Mouse (Mus musculus) forebrain, postnatal 0 days (tissue): ENCODE results near the gene Selenoi. TPM values are rescaled to one million over a fixed set of nuclear protein-coding genes. Genes with fewer than 3 reads are reported as not detected.
A peak's percentile ranks its signal among the peaks of the same experiment; 100 is the strongest.

Experiments
- ATAC-seq: fragments of 200-750 bp; cut with Nextera tagmentation; 2 replicates; pipeline ENCODE4 v1.8.0; 2017; ENCODE audit warnings: mild to moderate bottlenecking, moderate library complexity
- DNase-seq: peaks from one replicate; pipeline ENCODE4 v3.0.0-alpha.2; 2015
- H3K27ac ChIP-seq: fragments of 300-500 bp; sonication (generic); 2 replicates; pipeline ENCODE4 v1.5.1; 2014; ENCODE audit warnings: low read depth, mild to moderate bottlenecking, antibody characterized with exemption, low read length, moderate library complexity, mixed read lengths
- H3K27me3 ChIP-seq: fragments of 300-500 bp; sonication (generic); 2 replicates; pipeline ENCODE4 v1.6.1; 2014; ENCODE audit warnings: mild to moderate bottlenecking, low read length, mixed read lengths; ENCODE audit not compliant: insufficient read depth
- H3K36me3 ChIP-seq: fragments of 300-500 bp; sonication (generic); 2 replicates; pipeline ENCODE4 v1.6.1; 2014; ENCODE audit warnings: mild to moderate bottlenecking, moderate library complexity; ENCODE audit not compliant: insufficient read depth
- H3K4me1 ChIP-seq: fragments of 300-500 bp; sonication (generic); 2 replicates; pipeline ENCODE4 v1.6.1; 2014; ENCODE audit warnings: antibody characterized with exemption; ENCODE audit not compliant: insufficient read depth
- H3K4me2 ChIP-seq: fragments of 300-500 bp; sonication (generic); 2 replicates; pipeline ENCODE4 v1.6.1; 2014; ENCODE audit warnings: low read depth, mild to moderate bottlenecking, moderate library complexity
- H3K4me3 ChIP-seq: fragments of 300-500 bp; sonication (generic); 2 replicates; pipeline ENCODE4 v1.5.1; 2014; ENCODE audit warnings: low read depth, low read length, mixed read lengths
- H3K9ac ChIP-seq: fragments of 300-500 bp; sonication (generic); 2 replicates; pipeline ENCODE4 v1.6.1; 2014; ENCODE audit warnings: mild to moderate bottlenecking
- H3K9me3 ChIP-seq: fragments of 300-500 bp; sonication (generic); 2 replicates; pipeline ENCODE4 v1.6.1; 2016; ENCODE audit warnings: low read length
- CTCF ChIP-seq: sonication (generic); IDR thresholded peaks from 2 replicates; pipeline ENCODE4 v1.5.1; 2016; ENCODE audit warnings: antibody characterized with exemption, control low read depth, low read depth
- WGBS: fragments of 180-500 bp; shearing (Covaris S2); extraction: QIAGEN DNeasy Blood & Tissue Kit; methylation state at CpG from one replicate; pipeline ENCODE4 v1.1.7; 2014; 5-methylcytosine and 5-hydroxymethylcytosine counted together
- polyA plus RNA-seq: library from polyadenylated mRNA; unstranded; fragments of >200 nt; fragmentation: Nextera tagmentation; extraction: Ambion mirVana; gene quantifications from 2 replicates; pipeline ENCODE4 v1.2.1, GENCODE M21; 2015
- total RNA-seq: library from RNA; depleted of rRNA; stranded (reverse); fragments of >200 nt; gene quantifications from 2 replicates; pipeline ENCODE4 v1.2.3, GENCODE M21; 2014

The Selenoi gene
- total and polyA plus RNA-seq, 2 experiments from 2014 or later: 21.1 to 59.6 TPM

GRCm38 (mm10) chr5:30235641-30236126, 3.3 kb downstream of the Selenoi start:
- Histone ChIP-seq H3K4me1 (peaks cover 15% of the 10 kb centered on the region), H3K4me2 (no peak overlapping the region), H3K27me3 (no peaks in the 10 kb centered on the region), H3K9ac (no peak overlapping the region), H3K36me3 (no peaks in the 10 kb centered on the region), H3K27ac (no peak overlapping the region), H3K4me3 (no peak overlapping the region), H3K9me3 (no peaks in the 10 kb centered on the region)
- no peak for TF ChIP-seq CTCF
- 98% methylated on average over 2 of the region's 2 CpGs for WGBS
- no peak for DNase-seq
- no peak for ATAC-seq

- WGBS: 96% methylated on average over 5 of the region's 5 CpGs
These were observed 6.2 kb downstream of the Selenoi start for GRCm38 (mm10) chr5:30238533-30238932.

DNA sequence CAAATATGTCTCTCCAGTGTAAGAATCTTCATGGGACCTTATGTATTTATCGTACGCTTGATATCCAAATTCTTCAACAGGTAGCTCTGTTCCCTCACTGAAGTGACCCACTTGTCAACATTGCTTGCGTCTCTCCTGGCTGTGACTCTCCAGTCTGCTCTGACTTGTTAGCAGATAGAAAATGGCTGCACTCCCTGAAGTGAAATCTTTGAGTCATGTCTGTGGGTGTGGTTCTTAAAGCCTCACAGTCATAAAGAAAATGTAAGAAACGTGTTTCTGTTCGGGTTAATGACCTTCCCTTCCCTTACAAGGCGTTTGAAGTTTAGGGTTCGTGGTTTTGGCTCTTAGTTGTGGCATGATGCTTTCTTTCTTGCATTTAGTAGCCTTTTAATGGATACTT, 8.2 kb downstream of the Selenoi start:
- WGBS: 93% methylated on average over 7 of the region's 7 CpGs
- no peak overlapping the region for H3K27ac ChIP-seq
- no peak overlapping the region for H3K4me2 ChIP-seq
- no peak overlapping the region for H3K4me3 ChIP-seq
- H3K9ac ChIP-seq: no peak overlapping the region
- no peaks in the 10 kb centered on the region for H3K27me3 ChIP-seq
- ATAC-seq (no peak), DNase-seq (no peak)
- TF ChIP-seq CTCF: no peak
- H3K4me1 ChIP-seq: no peaks in the 10 kb centered on the region
- no peaks in the 10 kb centered on the region for H3K36me3 ChIP-seq
- H3K9me3 ChIP-seq: no peaks in the 10 kb centered on the region

More at GRCm38 (mm10) chr5:30238533-30238932, 6.2 kb downstream of the Selenoi start:
- H3K27me3 ChIP-seq: no peaks in the 10 kb centered on the region
- H3K9ac ChIP-seq: no peak overlapping the region
- peaks cover 9% of the 10 kb centered on the region for H3K4me1 ChIP-seq
- no peak overlapping the region for H3K4me3 ChIP-seq
- ATAC-seq: no peak
- DNase-seq: no peak
- no peak overlapping the region for H3K4me2 ChIP-seq
- H3K27ac ChIP-seq: no peak overlapping the region
- no peaks in the 10 kb centered on the region for H3K9me3 ChIP-seq
- H3K36me3 ChIP-seq: no peaks in the 10 kb centered on the region
- TF ChIP-seq CTCF: no peak

DNA sequence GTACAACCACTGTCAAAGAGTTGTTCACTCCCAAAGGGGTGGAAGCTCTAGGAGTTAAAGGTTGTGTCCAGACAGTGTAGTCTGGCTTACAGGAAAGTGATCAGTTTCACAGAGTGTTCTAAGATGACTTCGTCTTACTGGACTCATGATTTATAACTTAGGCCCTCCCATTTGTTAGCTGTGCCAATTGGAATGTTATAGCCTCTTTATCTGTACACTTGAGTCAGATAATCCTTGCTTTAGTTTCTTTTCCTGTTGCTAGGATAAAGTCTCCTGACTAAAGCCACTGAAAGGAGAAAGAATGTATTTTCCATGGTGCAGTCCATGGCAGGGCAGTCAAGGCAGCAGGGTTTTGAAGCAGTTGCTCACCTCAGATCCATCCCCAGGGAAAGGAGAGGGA, 10.0 kb downstream of the Selenoi start:
- H3K27me3 ChIP-seq: no peaks in the 10 kb centered on the region
- no peak overlapping the region for H3K27ac ChIP-seq
- TF ChIP-seq CTCF: no peak
- no peak overlapping the region for H3K4me3 ChIP-seq
- DNase-seq (no peak), ATAC-seq (no peak)
- no peaks in the 10 kb centered on the region for H3K9me3 ChIP-seq
- H3K4me2 ChIP-seq: no peak overlapping the region
- no peaks in the 10 kb centered on the region for H3K4me1 ChIP-seq
- H3K9ac ChIP-seq: no peak overlapping the region
- no peaks in the 10 kb centered on the region for H3K36me3 ChIP-seq
- WGBS: 55% methylated on average over 1 of the region's 1 CpGs

DNA sequence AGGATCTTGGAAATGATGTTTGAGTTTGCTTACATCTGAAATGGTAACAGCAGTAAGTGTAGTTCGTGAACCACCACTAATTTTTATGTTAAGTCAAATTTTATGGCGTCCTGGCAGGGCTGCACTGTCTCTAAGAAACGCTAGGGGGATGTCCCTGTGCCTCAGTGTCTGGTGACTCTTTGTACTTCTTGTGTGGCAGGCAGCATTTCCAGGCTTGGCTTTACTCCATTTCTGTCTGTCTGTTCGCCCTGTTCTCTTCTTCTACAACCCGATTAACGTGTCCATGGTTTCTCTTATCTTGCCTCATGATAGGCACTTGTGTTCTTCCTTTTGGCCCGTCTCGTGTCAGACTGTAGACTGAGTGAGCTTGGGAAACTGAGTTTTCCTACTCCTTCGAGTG, 11.4 kb downstream of the Selenoi start:
- Histone ChIP-seq H3K9me3 (no peaks in the 10 kb centered on the region), H3K4me1 (no peaks in the 10 kb centered on the region), H3K4me3 (no peak overlapping the region), H3K9ac (no peak overlapping the region), H3K27ac (no peak overlapping the region), H3K4me2 (no peak overlapping the region), H3K36me3 (peaks cover 1% of the 10 kb centered on the region; the same call in 1 of the 2 replicates), H3K27me3 (no peaks in the 10 kb centered on the region)
- peak; percentile 62 for TF ChIP-seq CTCF
- DNase-seq (peak; percentile 26), ATAC-seq (peak; percentile 63; the same call in 1 of the 2 replicates)
- 57% methylated on average over 9 of the region's 9 CpGs for WGBS

GRCm38 (mm10) chr5:30245861-30246416, 13.6 kb downstream of the Selenoi start:
- no peak for ATAC-seq
- no peak overlapping the region for H3K4me2 ChIP-seq
- TF ChIP-seq CTCF: no peak
- 88% methylated on average over 9 of the region's 9 CpGs for WGBS
- no peak overlapping the region for H3K4me3 ChIP-seq
- no peak for DNase-seq
- H3K4me1 ChIP-seq: no peaks in the 10 kb centered on the region
- no peak overlapping the region for H3K27ac ChIP-seq
- no peak overlapping the region for H3K9ac ChIP-seq
- H3K9me3 ChIP-seq: no peaks in the 10 kb centered on the region
- peaks cover 5% of the 10 kb centered on the region; the same call in 1 of the 2 replicates for H3K36me3 ChIP-seq
- no peaks in the 10 kb centered on the region for H3K27me3 ChIP-seq

GRCm38 (mm10) chr5:30247666-30248065, 15.3 kb downstream of the Selenoi start:
- peak; percentile 43 for TF ChIP-seq CTCF
- WGBS: 97% methylated on average over 1 of the region's 1 CpGs
- no peak overlapping the region for H3K9ac ChIP-seq
- DNase-seq (no peak), ATAC-seq (no peak)
- no peaks in the 10 kb centered on the region for H3K27me3 ChIP-seq
- H3K4me1 ChIP-seq: no peaks in the 10 kb centered on the region
- peaks cover 5% of the 10 kb centered on the region; the same call in 1 of the 2 replicates for H3K36me3 ChIP-seq
- no peak overlapping the region for H3K4me2 ChIP-seq
- no peaks in the 10 kb centered on the region for H3K9me3 ChIP-seq
- H3K4me3 ChIP-seq: no peak overlapping the region
- H3K27ac ChIP-seq: no peak overlapping the region
